Mouse (Mus musculus): ENCODE measurements at regions not wholly inside any gene's neighbourhood (a gene's known extent, or its start where the extent isn't known, plus 50 kb on each side); places are given as distances from the start of the nearest gene placed in this dataset.

- TF ChIP-seq EP300 (IDR thresholded peaks at IDR 0.05) = no peak
- no peak for TF ChIP-seq CTCF (IDR thresholded peaks at IDR 0.05)
These were observed 84.4 kb upstream of the Akirin2 start for GRCm38 (mm10) chr4:34466309-34466708.
